ENCODE assay signal across 8 mouse cellular contexts in the genomic region with DNA sequence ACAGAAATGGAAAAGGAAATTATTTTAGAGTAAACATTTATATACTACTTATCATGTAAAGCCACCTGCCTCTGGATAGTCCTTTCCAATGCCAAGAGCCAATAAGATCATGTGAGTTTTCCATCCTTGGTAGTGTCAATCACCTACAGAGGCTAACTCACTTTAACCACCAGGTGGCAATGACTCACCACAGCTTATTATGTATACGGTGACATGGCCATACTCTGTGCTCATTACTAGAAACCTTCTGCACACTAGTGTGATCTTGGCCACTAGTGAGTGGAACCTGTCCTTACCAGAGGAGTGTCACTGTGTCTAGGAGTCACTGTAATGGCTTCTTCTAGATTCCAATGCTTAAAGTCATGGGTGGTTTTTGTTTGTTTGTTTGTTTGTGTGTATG.
DNase-seq lines count a peak whose midpoint lies in the region; ATAC-seq lines count a peak whose summit lies in the region.

No protein-coding gene starts in this region.

- no peaks in the 10 kb centered on the region for H3K27me3 ChIP-seq in limb, embryonic 11.5 days (ENCODE audit: control insufficient read depth, insufficient read depth, low read length)
- H3K27me3 ChIP-seq in limb, embryonic 10.5 days (ENCODE audit: low read depth, poor library complexity, severe bottlenecking), result no peaks in the 10 kb centered on the region
- H3K27me3 ChIP-seq in forebrain, embryonic 16.5 days (replicated peaks; ENCODE audit: control insufficient read depth, insufficient read depth, low read length), result no peaks in the 10 kb centered on the region

- ATAC-seq in limb, embryonic 11.5 days (ENCODE audit: insufficient number of reproducible peaks, low FRiP score, low TSS enrichment, low read depth), result peak; percentile 31; the same call in 1 of the 2 replicates
- peak; percentile 61 for ATAC-seq in forebrain, embryonic 16.5 days
- no peak for ATAC-seq in CD4-positive, CD25-positive, alpha-beta regulatory T cell, adult 4 months

- no peak overlapping the region for H3K27ac ChIP-seq in limb, embryonic 11.5 days (replicated peaks; ENCODE audit: low read depth, low read length)
- H3K27ac ChIP-seq in limb, embryonic 10.5 days, result no peak overlapping the region
- no peak overlapping the region for H3K27ac ChIP-seq in forebrain, embryonic 16.5 days (ENCODE audit: low read length)

- no peaks in the 10 kb centered on the region for H3K36me3 ChIP-seq in limb, embryonic 11.5 days (ENCODE audit: control insufficient read depth, insufficient read depth, low read length)
- no peaks in the 10 kb centered on the region for H3K36me3 ChIP-seq in limb, embryonic 10.5 days
- H3K36me3 ChIP-seq in forebrain, embryonic 16.5 days (ENCODE audit: control insufficient read depth, insufficient read depth), result no peaks in the 10 kb centered on the region

- H3K4me3 ChIP-seq in limb, embryonic 11.5 days (ENCODE audit: low read depth, low read length), result no peak overlapping the region
- no peak overlapping the region for H3K4me3 ChIP-seq in limb, embryonic 10.5 days
- H3K4me3 ChIP-seq in forebrain, embryonic 16.5 days (replicated peaks; ENCODE audit: low read length), result no peak overlapping the region

- H3K4me1 ChIP-seq in limb, embryonic 11.5 days (ENCODE audit: control insufficient read depth, insufficient read depth, low read length), result no peaks in the 10 kb centered on the region
- H3K4me1 ChIP-seq in limb, embryonic 10.5 days, result 0 out of 2 replicates have a peak, but pooled peaks cover 4% of the 10 kb centered on the region
- H3K4me1 ChIP-seq in forebrain, embryonic 16.5 days (replicated peaks; ENCODE audit: control insufficient read depth, insufficient read depth, low read length), result no peaks in the 10 kb centered on the region

- WGBS in limb, embryonic 11.5 days, result 32% methylated on average over 1 of the region's 1 CpGs
- WGBS in limb, embryonic 10.5 days, result 39% methylated on average over 1 of the region's 1 CpGs
- 20% methylated on average over 1 of the region's 1 CpGs for whole genome bisulfite sequencing in forebrain, embryonic 16.5 days

- H3K4me2 ChIP-seq in limb, embryonic 11.5 days (ENCODE audit: low read depth, severe bottlenecking), result no peak overlapping the region
- H3K4me2 ChIP-seq in forebrain, embryonic 16.5 days (ENCODE audit: low read length), result no peak overlapping the region

- no peak overlapping the region for H3K9ac ChIP-seq in limb, embryonic 11.5 days (ENCODE audit: low read length)
- H3K9ac ChIP-seq in forebrain, embryonic 16.5 days (replicated peaks; ENCODE audit: low read depth, low read length), result no peak overlapping the region

- peak; percentile 36 for DNase-seq in limb, embryonic 11.5 days (ENCODE audit: low spot score)
- DNase-seq in limb, embryonic 10.5 days (ENCODE audit: low spot score), result no peak
- DNase-seq in R1 (ENCODE audit: low read depth, low spot score), result peak; percentile 21
- DNase-seq in kidney, postnatal 14 days, result peak; percentile 21
- DNase-seq in testis, postnatal 10 days (ENCODE audit: low spot score), result no peak
- DNase-seq in B cell, adult 2 months, result no peak

- no peaks in the 10 kb centered on the region for H3K9me3 ChIP-seq in limb, embryonic 11.5 days (ENCODE audit: control insufficient read depth, low read length)
- H3K9me3 ChIP-seq in limb, embryonic 10.5 days (replicated peaks), result no peaks in the 10 kb centered on the region
- no peaks in the 10 kb centered on the region for H3K9me3 ChIP-seq in forebrain, embryonic 16.5 days (ENCODE audit: control insufficient read depth, low read length)

Comparison
In these comparisons a context has a peak if more than half of its experiments do, and no peak if none do; other contexts are left out.
1. DNase-seq: peak in limb, embryonic 11.5 days (single experiment), R1 (single experiment) and kidney, postnatal 14 days (single experiment); none in limb, embryonic 10.5 days (single experiment), testis, postnatal 10 days (single experiment) and B cell, adult 2 months (0 of 2).